Mouse (Mus musculus): Measurements from ENCODE around the gene Iqch.

Iqch gene

GRCm38 (mm10) chr9:63625090-63625756, 22.9 kb upstream of the Iqch start:
- no peak for DNase-seq (ENCODE audit: low read depth, low spot score)
- no peaks in the 10 kb centered on the region for H3K27me3 ChIP-seq (ENCODE audit: control insufficient read depth, insufficient read depth, low read length, poor library complexity, severe bottlenecking)
- peaks cover 4% of the 10 kb centered on the region for H3K36me3 ChIP-seq (ENCODE audit: control insufficient read depth, insufficient read depth, low read length, poor library complexity, severe bottlenecking)

DNA sequence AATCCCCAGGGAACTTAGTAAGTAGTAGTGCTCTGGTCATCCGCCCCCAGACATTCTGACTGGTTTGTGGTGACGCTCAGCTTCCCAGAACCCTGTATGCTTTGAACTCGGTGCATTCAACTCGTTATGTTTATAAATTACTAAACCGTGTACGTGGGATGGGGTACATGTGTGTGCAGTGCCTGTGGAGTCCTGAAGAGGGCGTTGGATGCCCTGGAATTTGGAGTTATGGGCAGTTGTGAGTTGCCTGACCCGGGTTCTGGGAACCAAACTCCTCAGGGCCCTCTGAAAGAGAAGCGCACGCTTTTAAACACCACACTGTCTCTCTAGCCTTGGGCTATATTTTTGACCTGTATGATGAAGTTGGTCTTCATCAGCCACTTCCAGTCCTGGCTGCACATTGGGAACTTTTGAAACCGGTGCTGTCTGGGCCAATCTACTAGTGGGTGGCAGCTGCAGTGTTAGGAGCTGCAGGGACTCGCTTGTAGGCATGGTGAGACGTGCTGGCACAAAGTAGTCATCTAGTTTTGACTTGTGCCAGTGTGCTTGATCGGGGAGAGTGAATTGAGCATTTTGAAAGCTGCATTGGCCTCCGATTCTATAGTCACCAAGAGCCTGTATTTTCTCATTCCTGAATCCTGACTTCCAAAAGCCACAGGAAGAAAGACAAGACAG, 21.7 kb upstream of the Iqch start:
- Histone ChIP-seq H3K36me3 (ENCODE audit: control insufficient read depth, insufficient read depth, low read length, poor library complexity, severe bottlenecking) (peaks cover 6% of the 10 kb centered on the region), H3K27me3 (ENCODE audit: control insufficient read depth, insufficient read depth, low read length, poor library complexity, severe bottlenecking) (no peaks in the 10 kb centered on the region)
- DNase-seq (ENCODE audit: low read depth, low spot score) = no peak

DNA sequence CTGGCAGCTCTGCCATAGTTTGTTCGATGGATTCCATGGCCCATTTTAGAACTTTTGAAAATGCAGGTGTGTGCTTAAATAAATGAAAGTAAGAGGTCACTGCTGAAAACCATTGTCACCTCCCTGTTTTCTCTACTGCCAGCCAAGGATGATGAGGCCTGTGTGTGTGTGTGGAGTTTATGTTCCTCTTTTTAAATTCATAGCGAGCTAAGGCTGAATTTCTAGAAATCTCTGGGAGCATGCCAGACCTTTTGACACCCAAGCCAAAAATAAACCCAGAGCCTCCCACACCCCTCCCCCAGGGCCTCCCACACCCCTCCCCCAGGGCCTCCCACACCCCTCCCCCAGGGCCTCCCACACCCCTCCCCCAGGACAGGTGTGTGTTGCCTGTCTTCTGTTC, 15.7 kb upstream of the Iqch start:
- no peaks in the 10 kb centered on the region for H3K27me3 ChIP-seq (ENCODE audit: control insufficient read depth, insufficient read depth, low read length, poor library complexity, severe bottlenecking)

GRCm38 (mm10) chr9:63614018-63614985, 12.0 kb upstream of the Iqch start:
- no peaks in the 10 kb centered on the region for H3K27me3 ChIP-seq (ENCODE audit: control insufficient read depth, insufficient read depth, low read length, poor library complexity, severe bottlenecking)
- peak; percentile 48 for DNase-seq (ENCODE audit: low read depth, low spot score)
- no peaks in the 10 kb centered on the region; the same call in 1 of the 2 replicates for H3K36me3 ChIP-seq (ENCODE audit: control insufficient read depth, insufficient read depth, low read length, poor library complexity, severe bottlenecking)

More for the DNA sequence above, 15.7 kb upstream of the Iqch start:
- peaks cover 6% of the 10 kb centered on the region for H3K36me3 ChIP-seq (ENCODE audit: control insufficient read depth, insufficient read depth, low read length, poor library complexity, severe bottlenecking)
- no peak for DNase-seq (ENCODE audit: low read depth, low spot score)

GRCm38 (mm10) chr9:63613569-63613968, 11.3 kb upstream of the Iqch start:
- H3K27me3 ChIP-seq (ENCODE audit: control insufficient read depth, insufficient read depth, low read length, poor library complexity, severe bottlenecking) = no peaks in the 10 kb centered on the region
- DNase-seq (ENCODE audit: low read depth, low spot score) = peak; percentile 21
- no peaks in the 10 kb centered on the region; the same call in 1 of the 2 replicates for H3K36me3 ChIP-seq (ENCODE audit: control insufficient read depth, insufficient read depth, low read length, poor library complexity, severe bottlenecking)

- Histone ChIP-seq H3K27me3 (ENCODE audit: control insufficient read depth, insufficient read depth, low read length, poor library complexity, severe bottlenecking) (no peaks in the 10 kb centered on the region), H3K36me3 (ENCODE audit: control insufficient read depth, insufficient read depth, low read length, poor library complexity, severe bottlenecking) (no peaks in the 10 kb centered on the region; the same call in 1 of the 2 replicates)
- DNase-seq (ENCODE audit: low read depth, low spot score) = no peak
Observed at GRCm38 (mm10) chr9:63612565-63613515, 10.5 kb upstream of the Iqch start.

DNA sequence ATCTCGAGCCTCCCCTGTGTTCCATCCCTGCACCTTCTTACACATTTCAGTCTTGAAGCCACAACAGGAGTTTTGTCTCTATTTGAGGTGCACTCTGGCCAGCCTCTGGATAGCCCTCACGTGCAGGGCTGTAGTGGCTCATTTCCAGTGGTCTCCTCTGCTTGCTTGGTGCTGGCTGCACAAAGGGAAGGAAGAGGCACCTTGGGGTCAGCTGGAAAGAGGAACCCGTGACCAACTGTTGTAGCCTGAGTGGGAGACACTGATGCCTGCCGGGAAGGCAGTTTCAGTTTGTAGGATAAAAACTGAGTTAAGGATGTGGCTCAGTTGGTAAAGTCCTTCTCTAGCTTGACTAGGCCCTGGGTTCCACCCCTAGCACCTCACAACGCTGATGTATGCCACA, 9.7 kb upstream of the Iqch start:
- Histone ChIP-seq H3K36me3 (ENCODE audit: control insufficient read depth, insufficient read depth, low read length, poor library complexity, severe bottlenecking) (no peaks in the 10 kb centered on the region), H3K27me3 (ENCODE audit: control insufficient read depth, insufficient read depth, low read length, poor library complexity, severe bottlenecking) (no peaks in the 10 kb centered on the region)
- DNase-seq (ENCODE audit: low read depth, low spot score) = no peak

GRCm38 (mm10) chr9:63610841-63611366, 8.6 kb upstream of the Iqch start:
- no peaks in the 10 kb centered on the region for H3K36me3 ChIP-seq (ENCODE audit: control insufficient read depth, insufficient read depth, low read length, poor library complexity, severe bottlenecking)
- H3K27me3 ChIP-seq (ENCODE audit: control insufficient read depth, insufficient read depth, low read length, poor library complexity, severe bottlenecking) = no peaks in the 10 kb centered on the region
- DNase-seq (ENCODE audit: low read depth, low spot score) = peak; percentile 19

- no peaks in the 10 kb centered on the region for H3K27me3 ChIP-seq (ENCODE audit: control insufficient read depth, insufficient read depth, low read length, poor library complexity, severe bottlenecking)
- no peak for DNase-seq (ENCODE audit: low read depth, low spot score)
- no peaks in the 10 kb centered on the region for H3K36me3 ChIP-seq (ENCODE audit: control insufficient read depth, insufficient read depth, low read length, poor library complexity, severe bottlenecking)
Observed at GRCm38 (mm10) chr9:63610231-63610630, 7.9 kb upstream of the Iqch start.

- Histone ChIP-seq H3K36me3 (ENCODE audit: control insufficient read depth, insufficient read depth, low read length, poor library complexity, severe bottlenecking) (no peaks in the 10 kb centered on the region), H3K27me3 (ENCODE audit: control insufficient read depth, insufficient read depth, low read length, poor library complexity, severe bottlenecking) (no peaks in the 10 kb centered on the region)
- no peak for DNase-seq (ENCODE audit: low read depth, low spot score)
Observed at GRCm38 (mm10) chr9:63609776-63610175, 7.5 kb upstream of the Iqch start.

DNA sequence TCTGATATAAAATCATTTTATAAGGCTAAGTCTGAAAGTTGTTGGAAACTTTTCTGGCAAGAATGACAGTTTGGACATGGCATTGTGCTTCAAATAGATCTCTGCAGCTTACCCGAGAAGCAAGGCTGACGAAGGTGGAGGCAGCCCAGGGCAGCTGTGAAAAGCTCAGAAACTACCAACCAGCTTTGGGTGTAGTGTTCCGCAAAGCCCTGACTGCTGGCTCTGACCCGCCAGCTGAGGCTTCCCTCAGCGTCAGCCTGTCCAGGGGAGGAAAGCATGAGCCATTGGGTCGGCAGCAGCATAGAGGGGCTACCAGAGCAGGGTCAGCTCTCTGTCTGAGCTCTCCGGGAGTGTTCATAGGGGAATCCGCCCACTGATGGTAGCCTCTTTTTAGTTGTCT, 7.0 kb upstream of the Iqch start:
- H3K36me3 ChIP-seq (ENCODE audit: control insufficient read depth, insufficient read depth, low read length, poor library complexity, severe bottlenecking) = no peaks in the 10 kb centered on the region
- no peak for DNase-seq (ENCODE audit: low read depth, low spot score)
- H3K27me3 ChIP-seq (ENCODE audit: control insufficient read depth, insufficient read depth, low read length, poor library complexity, severe bottlenecking) = no peaks in the 10 kb centered on the region

- H3K36me3 ChIP-seq (ENCODE audit: control insufficient read depth, insufficient read depth, low read length, poor library complexity, severe bottlenecking) = no peaks in the 10 kb centered on the region
- no peak for DNase-seq (ENCODE audit: low read depth, low spot score)
Observed at GRCm38 (mm10) chr9:63608006-63608405, 5.7 kb upstream of the Iqch start.

DNA sequence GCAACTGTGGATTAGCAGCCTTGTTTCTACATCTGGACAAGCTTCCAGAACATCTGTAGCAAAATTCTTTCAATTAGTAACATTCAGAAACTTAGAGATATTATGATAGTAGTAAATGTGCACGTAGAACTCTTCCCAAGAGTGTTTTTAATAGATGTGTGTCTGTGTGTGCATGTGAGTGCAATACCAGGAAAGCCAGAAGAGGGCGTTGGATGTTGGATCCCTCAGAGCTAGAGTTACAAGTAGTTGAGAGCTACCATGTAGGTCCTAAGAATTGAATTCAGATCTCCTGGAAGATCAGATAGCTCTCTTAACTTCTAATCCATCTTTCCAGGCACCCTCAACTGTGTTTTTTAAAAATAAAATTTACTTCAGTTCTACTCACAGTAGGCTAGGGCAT, 4.3 kb upstream of the Iqch start:
- no peaks in the 10 kb centered on the region for H3K27me3 ChIP-seq (ENCODE audit: control insufficient read depth, insufficient read depth, low read length, poor library complexity, severe bottlenecking)
- DNase-seq (ENCODE audit: low read depth, low spot score) = peak; percentile 42

More at GRCm38 (mm10) chr9:63608006-63608405, 5.7 kb upstream of the Iqch start:
- H3K27me3 ChIP-seq (ENCODE audit: control insufficient read depth, insufficient read depth, low read length, poor library complexity, severe bottlenecking) = no peaks in the 10 kb centered on the region

GRCm38 (mm10) chr9:63603849-63604248, 1.6 kb upstream of the Iqch start:
- Histone ChIP-seq H3K27me3 (ENCODE audit: control insufficient read depth, insufficient read depth, low read length, poor library complexity, severe bottlenecking) (no peaks in the 10 kb centered on the region), H3K36me3 (ENCODE audit: control insufficient read depth, insufficient read depth, low read length, poor library complexity, severe bottlenecking) (no peaks in the 10 kb centered on the region)
- no peak for DNase-seq (ENCODE audit: low read depth, low spot score)

More for the DNA sequence above, 4.3 kb upstream of the Iqch start:
- no peaks in the 10 kb centered on the region for H3K36me3 ChIP-seq (ENCODE audit: control insufficient read depth, insufficient read depth, low read length, poor library complexity, severe bottlenecking)
